Mouse (Mus musculus) CH12.LX (cell line): ENCODE data around the gene Map2k5. TPM values are rescaled to one million over a fixed set of nuclear protein-coding genes. Genes with fewer than 3 reads are reported as not detected.

Source experiments
- DNase-seq: peaks from one replicate; pipeline ENCODE4 v3.0.0-alpha.2; 2013; ENCODE audit errors: extremely low read depth
- H3K27ac ChIP-seq: 2 replicates; pipeline ENCODE4 v1.5.1; 2012; ENCODE audit warnings: low read depth, mild to moderate bottlenecking, control low read depth, moderate library complexity; ENCODE audit not compliant: insufficient read depth
- H3K27me3 ChIP-seq: replicated peaks from 2 replicates; pipeline ENCODE3; 2012; ENCODE audit warnings: inconsistent platforms
- H3K36me3 ChIP-seq, 2 experiments: replicated peaks in 1 of 2; 2 replicates each; pipeline versions ENCODE3 to v1.6.1; 2012; ENCODE audit warnings: inconsistent platforms in 1 of 2, low read length in 1 of 2, mild to moderate bottlenecking in 1 of 2, mixed read lengths in 1 of 2, moderate library complexity in 1 of 2; ENCODE audit not compliant: control insufficient read depth in 1 of 2, insufficient read depth in 1 of 2
- H3K4me1 ChIP-seq, 2 experiments: 2 replicates each; pipeline ENCODE4 v1.6.1; 2012; ENCODE audit warnings: inconsistent platforms in 1 of 2, moderate library complexity in 1 of 2; ENCODE audit not compliant: insufficient read depth in 2 of 2, control insufficient read depth in 1 of 2
- H3K4me2 ChIP-seq: 2 replicates; pipeline ENCODE4 v1.6.1; 2012; ENCODE audit warnings: low read depth, mild to moderate bottlenecking, control low read depth; ENCODE audit not compliant: poor library complexity, insufficient read depth, severe bottlenecking
- H3K4me3 ChIP-seq, 3 experiments: fragments of 150-350 bp in 1 of 3; sonication (generic) in 1 of 3; replicated peaks in 1 of 3; 2 replicates each; pipeline versions ENCODE3 to v1.5.1; 2011 to 2012; ENCODE audit warnings: low read depth in 2 of 3, low read length in 2 of 3, mild to moderate bottlenecking in 2 of 3, moderate library complexity in 2 of 3, control low read depth in 1 of 3, improper control_type of control experiment in 1 of 3, inconsistent platforms in 1 of 3, mixed read lengths in 1 of 3; ENCODE audit not compliant: poor library complexity in 1 of 3
- H3K79me2 ChIP-seq: replicated peaks from 2 replicates; pipeline ENCODE4 v1.6.1; 2012; ENCODE audit warnings: mild to moderate bottlenecking, moderate library complexity; ENCODE audit not compliant: control insufficient read depth, poor library complexity, insufficient read depth, severe bottlenecking; ENCODE audit errors: extremely low read depth
- H3K9ac ChIP-seq: 2 replicates; pipeline ENCODE4 v1.6.1; 2012; ENCODE audit warnings: low read depth, mild to moderate bottlenecking, control low read depth, moderate library complexity; ENCODE audit not compliant: insufficient read depth
- H3K9me3 ChIP-seq: replicated peaks from 2 replicates; pipeline ENCODE3; 2012; ENCODE audit warnings: low read length, inconsistent platforms, mixed read lengths
- ELF1 ChIP-seq: IDR thresholded peaks from 2 replicates; pipeline ENCODE4 v1.6.1; 2014; ENCODE audit warnings: low read depth, mild to moderate bottlenecking, inconsistent platforms, low read length, improper control_type of control experiment
- HCFC1 ChIP-seq: IDR thresholded peaks from 2 replicates; pipeline ENCODE4 v1.6.1; 2012; ENCODE audit warnings: low read depth, mild to moderate bottlenecking, inconsistent platforms, low read length, improper control_type of control experiment
- IRF4 ChIP-seq: IDR thresholded peaks from 2 replicates; pipeline ENCODE4 v1.6.1; 2014; ENCODE audit warnings: low read depth, mild to moderate bottlenecking, inconsistent platforms, low read length, improper control_type of control experiment
- JUN ChIP-seq: IDR thresholded peaks from 2 replicates; pipeline ENCODE4 v1.6.1; 2011; ENCODE audit warnings: low read depth, mild to moderate bottlenecking, low read length, improper control_type of control experiment, moderate library complexity; ENCODE audit not compliant: insufficient read depth
- JUND ChIP-seq: conservative IDR thresholded peaks from 2 replicates; pipeline ENCODE4 v1.6.1; 2011; ENCODE audit warnings: low read depth, low read length, improper control_type of control experiment
- KAT2A ChIP-seq: IDR thresholded peaks from 2 replicates; pipeline ENCODE4 v1.6.1; 2012; ENCODE audit warnings: low read length, improper control_type of control experiment, inconsistent platforms; ENCODE audit not compliant: insufficient replicate concordance
- MAFK ChIP-seq: IDR thresholded peaks from 2 replicates; pipeline ENCODE4 v1.6.1; 2011; ENCODE audit warnings: low read length, improper control_type of control experiment; ENCODE audit not compliant: insufficient replicate concordance
- MAX ChIP-seq: IDR thresholded peaks from 2 replicates; pipeline ENCODE4 v1.6.1; 2011; ENCODE audit warnings: low read length, improper control_type of control experiment
- MXI1 ChIP-seq: IDR thresholded peaks from 2 replicates; pipeline ENCODE4 v1.6.1; 2011; ENCODE audit warnings: mild to moderate bottlenecking, low read depth, low read length, improper control_type of control experiment
- NRF1 ChIP-seq: IDR thresholded peaks from 2 replicates; pipeline ENCODE4 v1.6.1; 2014; ENCODE audit warnings: low read depth, mild to moderate bottlenecking, inconsistent platforms, low read length, improper control_type of control experiment, moderate library complexity
- RAD21 ChIP-seq: IDR thresholded peaks from 2 replicates; pipeline ENCODE4 v1.6.1; 2011; ENCODE audit warnings: low read depth, mild to moderate bottlenecking, low read length, improper control_type of control experiment, moderate library complexity
- SMC3 ChIP-seq: IDR thresholded peaks from 2 replicates; pipeline ENCODE4 v1.6.1; 2011; ENCODE audit warnings: low read depth, low read length, improper control_type of control experiment
- TBP ChIP-seq: conservative IDR thresholded peaks from 2 replicates; pipeline ENCODE4 v1.6.1; 2011; ENCODE audit warnings: low read depth, low read length, improper control_type of control experiment
- USF1 ChIP-seq: IDR thresholded peaks from 2 replicates; pipeline ENCODE4 v1.6.1; 2014; ENCODE audit warnings: low read depth, mild to moderate bottlenecking, inconsistent platforms, low read length, improper control_type of control experiment
- USF2 ChIP-seq: conservative IDR thresholded peaks from 2 replicates; pipeline ENCODE4 v1.6.1; 2011; ENCODE audit warnings: low read depth, low read length, improper control_type of control experiment
- ZC3H11A ChIP-seq: IDR thresholded peaks from 2 replicates; pipeline ENCODE4 v1.6.1; 2012; ENCODE audit warnings: low read depth, mild to moderate bottlenecking, inconsistent platforms, low read length, improper control_type of control experiment
- ZKSCAN1 ChIP-seq: IDR thresholded peaks from 2 replicates; pipeline ENCODE4 v1.6.1; 2012; ENCODE audit warnings: low read depth, inconsistent platforms, low read length, improper control_type of control experiment, borderline replicate concordance
- ZNF384 ChIP-seq: IDR thresholded peaks from 2 replicates; pipeline ENCODE4 v1.6.1; 2012; ENCODE audit warnings: low read depth, low read length, improper control_type of control experiment, inconsistent platforms
- dilution Hi-C: fragments of 300-500 bp; cut with MboI; formaldehyde crosslinking; loops from 2 replicates; pipeline ENCODE4 v1.14.3; 2020; ENCODE audit warnings: low sequenced_read_pairs; ENCODE audit not compliant: extremely low pct_unique_long_range_greater_than_20kb, extremely low pct_ligation_motif_present
- in situ Hi-C: fragments of 300-500 bp; cut with MboI; formaldehyde crosslinking; loops from 3 replicates; pipeline ENCODE4 v1.14.3; 2019; ENCODE audit warnings: low sequenced_read_pairs, low pct_ligation_motif_present, low pct_unique_long_range_greater_than_20kb, mixed read lengths
- polyA plus RNA-seq: library from polyadenylated mRNA; unstranded; fragments of >175 nt; gene quantifications from 2 replicates; pipeline ENCODE4 v1.2.1, GENCODE M21; 2012; ENCODE audit warnings: low read depth; ENCODE audit not compliant: insufficient read length
- total RNA-seq, 2 experiments: library from RNA; depleted of rRNA; stranded (reverse); fragments of 300-350 nt in 1 of 2; fragments of >200 nt in 1 of 2; gene quantifications; 2 replicates each; pipeline ENCODE4 v1.2.3; 2012 to 2014

Map2k5 gene
- total and polyA plus RNA-seq, 3 experiments, result 10.8 to 22.6 (median 11.2) TPM

DNA sequence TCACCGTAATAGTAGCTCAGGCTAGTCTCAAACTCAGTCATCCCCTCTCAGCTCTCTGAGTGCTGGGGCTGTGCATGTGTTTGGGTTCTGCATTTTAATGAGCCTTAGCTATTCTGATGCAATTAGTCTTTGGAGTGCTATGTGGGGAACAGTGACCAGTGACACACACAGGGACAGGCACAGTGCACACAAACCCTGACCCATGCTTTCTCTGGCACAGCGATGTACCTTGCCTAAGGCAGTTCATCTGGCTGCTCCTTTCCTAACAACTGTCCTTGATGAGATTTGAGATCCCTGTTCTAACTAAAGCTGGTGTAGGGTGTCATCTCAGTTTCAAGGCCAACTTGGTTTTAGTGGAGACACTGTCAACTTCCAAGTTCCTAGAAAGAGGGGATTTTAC, 162.7 kb downstream of the Map2k5 start:
- Histone ChIP-seq H3K27me3 (no peaks in the 10 kb centered on the region), H3K9ac (no peak overlapping the region), H3K36me3 (peaks cover 0 to 34% of the 10 kb centered on the region in 2 experiments), H3K27ac (no peak overlapping the region), H3K79me2 (no peaks in the 10 kb centered on the region), H3K9me3 (no peaks in the 10 kb centered on the region), H3K4me3 (no peak overlapping the region), H3K4me2 (no peak overlapping the region), H3K4me1 (peaks cover 0 to 8% of the 10 kb centered on the region in 2 experiments; a peak in 1 of 4 replicates)
- no peak for TF ChIP-seq MAFK
- in situ Hi-C loops (no loop called here), dilution Hi-C loops (no loop called here)
- no peak for DNase-seq

DNA sequence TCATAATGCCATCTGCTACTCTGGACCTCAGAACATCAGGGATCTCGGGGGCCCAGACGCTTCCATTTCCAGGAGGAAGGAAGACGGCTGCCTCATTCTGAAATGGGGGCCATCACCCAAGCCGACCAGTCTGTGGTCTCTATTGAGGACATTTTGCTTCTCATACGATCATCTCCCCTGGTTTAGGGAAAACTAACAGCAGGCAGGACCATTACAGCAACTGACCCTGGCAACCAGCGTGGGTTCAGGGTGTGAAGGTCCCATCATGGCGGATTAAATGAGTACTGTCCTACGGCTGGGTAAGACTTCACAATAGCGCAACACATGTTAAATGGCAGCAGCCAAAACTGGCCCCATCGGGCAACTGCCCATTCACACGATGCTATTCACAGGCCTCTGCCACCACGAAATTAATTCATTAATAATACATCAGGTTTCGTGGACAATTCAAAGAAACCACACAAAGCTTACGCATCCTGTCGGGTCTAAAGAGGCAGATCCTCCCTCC, 170.9 kb downstream of the Map2k5 start:
- H3K27ac ChIP-seq, result no peak overlapping the region
- dilution Hi-C loops, result no loop called here
- TF ChIP-seq NRF1 (no peak), HCFC1 (no peak), JUN (no peak), USF1 (no peak), KAT2A (no peak), TBP (no peak), SMC3 (no peak), RAD21 (no peak), JUND (no peak), IRF4 (no peak), ELF1 (no peak), ZC3H11A (no peak), MXI1 (no peak), USF2 (no peak), MAX (no peak), ZNF384 (no peak), ZKSCAN1 (no peak)
- TF ChIP-seq, all 38 proteins: peak for 0
- no peak overlapping the region for H3K4me3 ChIP-seq
- H3K4me2 ChIP-seq, result no peak overlapping the region
- H3K27me3 ChIP-seq, result no peaks in the 10 kb centered on the region
- in situ Hi-C loops, result no loop called here
- no peak overlapping the region for H3K9ac ChIP-seq
- no peaks in the 10 kb centered on the region for H3K79me2 ChIP-seq
- H3K36me3 ChIP-seq, result peaks cover 0 to 33% of the 10 kb centered on the region in 2 experiments
- peaks cover 0 to 6% of the 10 kb centered on the region in 2 experiments; a peak in 1 of 4 replicates for H3K4me1 ChIP-seq
- H3K9me3 ChIP-seq, result no peaks in the 10 kb centered on the region
- DNase-seq, result no peak
